Mouse (Mus musculus) retina, postnatal 1 day (tissue): ENCODE data around the gene Agpat1.
A peak's percentile ranks its signal among the peaks of the same experiment; 100 is the strongest.

Source experiments
- DNase-seq: peaks from one replicate; pipeline ENCODE4 v3.0.0-alpha.2; 2012

The Agpat1 gene

DNA sequence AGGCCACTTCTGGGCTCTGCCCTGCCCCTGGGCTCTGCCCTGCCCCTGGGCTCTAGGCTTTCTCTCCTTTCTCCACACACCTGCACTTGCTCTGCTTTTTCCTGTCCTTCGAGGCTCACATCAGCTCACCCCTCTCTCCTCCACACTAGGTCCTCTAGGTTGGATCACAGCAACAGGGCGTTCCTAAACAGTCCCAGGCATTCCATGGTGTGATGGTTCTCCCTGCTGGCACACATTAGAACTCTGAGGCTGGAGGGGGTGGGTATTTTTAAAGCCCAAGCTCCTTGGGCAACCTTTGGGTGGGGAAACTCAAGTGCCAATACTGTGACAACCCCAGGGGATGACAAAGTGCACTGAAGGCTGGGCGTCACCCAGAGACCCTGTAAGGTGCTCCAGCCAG lies 33.4 kb downstream of the Agpat1 start:
- no peak for DNase-seq

DNA sequence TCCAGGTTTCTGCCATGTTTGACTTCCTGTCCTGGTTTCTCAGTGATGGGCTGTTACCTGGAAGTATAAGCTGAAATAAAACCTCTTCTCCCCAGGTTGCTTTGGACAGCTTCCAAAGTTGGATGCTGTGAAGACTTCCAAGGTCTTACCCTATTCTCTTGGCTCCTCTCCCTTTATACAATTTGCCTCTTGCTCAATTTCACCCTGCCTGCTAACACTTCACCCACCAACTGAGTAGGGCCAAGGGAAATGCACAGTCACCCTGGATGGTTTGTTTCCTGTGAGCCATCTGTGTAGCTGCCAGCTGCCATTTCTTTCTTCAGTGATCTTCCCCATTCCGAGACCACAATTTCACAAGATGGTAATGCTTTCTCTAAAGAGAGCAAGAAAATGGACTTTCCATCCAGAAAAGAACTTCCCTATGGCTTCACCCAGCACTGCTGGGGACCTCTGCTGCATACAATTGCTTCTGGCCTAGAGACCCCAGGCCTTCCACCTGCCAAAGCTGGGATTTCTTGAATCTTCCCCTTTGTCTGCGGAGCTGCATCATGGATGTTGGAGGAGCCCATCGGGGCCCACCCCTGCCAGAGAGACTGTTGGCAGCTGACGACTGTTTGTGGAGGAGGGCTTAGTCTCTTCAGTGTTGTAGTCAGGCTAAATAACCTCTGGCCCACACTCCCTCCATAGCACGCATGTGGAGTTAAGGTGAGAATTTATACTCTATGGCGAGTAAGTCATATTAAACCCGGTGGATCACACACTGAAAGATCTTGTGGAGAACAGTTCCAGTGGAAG lies 35.6 kb downstream of the Agpat1 start:
- no peak for DNase-seq

DNA sequence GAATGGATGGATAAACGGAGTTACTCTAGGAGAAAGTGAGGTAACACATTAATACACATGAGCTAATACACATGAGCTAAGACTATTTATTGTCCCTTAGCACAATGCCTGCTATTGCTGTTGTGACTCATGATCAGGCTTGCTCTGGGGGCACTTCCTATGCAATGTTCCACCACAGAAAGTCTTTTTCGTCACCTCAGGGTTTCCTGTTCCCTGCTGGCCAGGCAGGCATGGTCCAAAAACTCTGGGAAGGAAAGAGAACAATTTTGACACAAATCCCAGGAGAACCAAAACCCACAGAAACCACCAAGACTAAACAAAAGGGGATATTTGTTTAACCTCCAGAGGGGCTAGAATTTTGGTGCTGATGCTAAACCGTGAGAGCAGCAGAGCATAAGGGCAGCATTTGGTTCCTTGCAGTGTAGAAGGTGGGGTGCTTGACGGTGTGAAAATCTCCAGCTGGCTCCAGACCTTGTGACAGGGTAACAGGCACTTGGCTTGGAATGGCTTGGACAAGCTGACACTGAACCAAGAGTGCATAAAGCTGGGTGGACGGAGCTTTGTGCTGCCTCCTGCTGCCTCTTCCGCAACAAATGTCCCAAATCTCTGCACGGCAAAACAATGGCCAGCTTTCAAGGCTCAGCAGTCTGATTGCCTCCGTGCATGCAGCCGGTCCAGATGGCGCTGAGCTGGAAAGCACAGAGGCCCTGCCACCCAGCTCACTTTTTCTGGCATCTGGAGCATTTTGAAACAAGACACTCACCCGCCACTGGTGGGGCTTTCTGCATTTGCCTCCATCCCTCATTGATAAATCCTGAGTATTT lies 36.9 kb downstream of the Agpat1 start:
- DNase-seq = peak; percentile 88

DNA sequence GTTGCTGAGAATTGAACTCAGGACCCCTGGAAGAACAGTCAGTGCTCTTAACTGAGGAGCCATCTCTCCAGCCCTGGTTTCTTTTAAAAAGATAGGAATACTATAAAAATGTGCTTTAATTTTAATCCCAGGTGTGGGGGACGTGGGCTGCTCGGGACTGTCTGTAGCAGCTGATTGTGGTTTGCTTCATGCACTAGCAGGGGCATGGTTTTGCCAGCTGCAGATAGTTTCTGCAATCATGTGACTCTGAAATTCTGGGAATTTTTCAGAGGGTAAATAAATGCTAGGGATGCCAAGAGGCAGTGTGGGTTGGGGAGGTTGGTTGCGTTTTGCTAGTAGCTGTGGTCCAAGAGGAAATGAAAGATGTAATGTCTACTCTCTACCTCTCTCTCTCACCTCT lies 37.9 kb downstream of the Agpat1 start:
- DNase-seq = no peak

DNA sequence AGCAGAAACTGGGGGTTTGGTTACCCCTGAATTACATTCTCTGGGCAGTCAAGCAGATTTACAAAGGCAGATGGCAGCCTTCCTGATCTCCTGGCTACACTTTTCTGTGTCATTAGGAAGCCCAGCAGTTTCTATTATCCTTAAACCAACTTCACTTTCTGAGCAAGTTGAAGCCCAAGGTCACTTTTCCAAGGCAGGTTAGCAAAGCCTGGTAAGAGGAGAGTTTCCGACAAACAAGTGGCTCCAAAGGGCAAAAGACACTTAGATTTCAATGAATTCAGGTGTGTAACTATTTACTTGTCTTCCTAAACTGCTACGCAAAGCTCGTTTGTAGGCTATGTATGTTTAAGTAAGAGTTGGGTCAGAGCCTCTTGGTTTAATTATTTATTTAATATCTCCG lies 39.3 kb downstream of the Agpat1 start:
- DNase-seq = no peak

DNA sequence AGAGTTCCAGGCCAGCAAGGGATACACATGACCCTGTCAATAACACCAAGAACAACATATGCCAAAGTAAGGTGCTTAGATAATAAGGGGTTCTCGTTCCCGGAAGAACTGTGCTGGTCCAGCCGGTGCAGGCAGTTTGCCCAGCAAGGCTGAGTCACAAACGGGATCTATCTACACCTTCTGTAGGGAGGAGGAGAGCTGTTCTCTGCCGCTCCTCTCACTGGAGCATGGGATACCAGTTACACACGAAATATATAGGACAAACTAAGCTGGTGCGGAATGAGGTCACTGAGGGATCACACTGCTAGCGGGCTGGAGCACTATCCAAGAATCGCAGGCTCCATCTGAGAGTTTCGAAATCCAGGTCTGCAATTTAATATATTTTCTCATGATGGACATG lies 39.9 kb downstream of the Agpat1 start:
- no peak for DNase-seq

DNA sequence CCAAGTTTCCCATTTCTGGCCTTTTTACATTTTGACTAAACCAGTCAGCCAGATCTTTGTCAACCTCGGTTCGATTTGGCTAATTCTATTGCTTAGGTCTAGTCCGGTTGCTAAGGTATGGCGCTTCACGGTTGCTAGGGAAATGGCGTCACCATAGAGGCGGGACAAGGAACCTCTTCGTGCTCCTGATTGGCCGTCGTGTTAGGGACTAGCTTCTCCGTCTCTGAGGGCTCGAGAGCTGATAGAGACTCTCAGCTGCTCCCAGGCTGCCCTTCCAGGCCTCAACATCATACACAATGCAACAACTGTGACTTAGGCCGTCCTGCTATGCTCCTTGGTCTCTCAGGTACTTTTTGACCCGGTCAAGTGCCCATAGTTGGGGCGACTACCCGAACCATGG lies 40.5 kb downstream of the Agpat1 start, which contains the start of gene Fkbpl:
Gene Fkbpl (plus strand): TSS at position 157 of the 400 bp plus-strand sequence.
- DNase-seq = peak; percentile 98

DNA sequence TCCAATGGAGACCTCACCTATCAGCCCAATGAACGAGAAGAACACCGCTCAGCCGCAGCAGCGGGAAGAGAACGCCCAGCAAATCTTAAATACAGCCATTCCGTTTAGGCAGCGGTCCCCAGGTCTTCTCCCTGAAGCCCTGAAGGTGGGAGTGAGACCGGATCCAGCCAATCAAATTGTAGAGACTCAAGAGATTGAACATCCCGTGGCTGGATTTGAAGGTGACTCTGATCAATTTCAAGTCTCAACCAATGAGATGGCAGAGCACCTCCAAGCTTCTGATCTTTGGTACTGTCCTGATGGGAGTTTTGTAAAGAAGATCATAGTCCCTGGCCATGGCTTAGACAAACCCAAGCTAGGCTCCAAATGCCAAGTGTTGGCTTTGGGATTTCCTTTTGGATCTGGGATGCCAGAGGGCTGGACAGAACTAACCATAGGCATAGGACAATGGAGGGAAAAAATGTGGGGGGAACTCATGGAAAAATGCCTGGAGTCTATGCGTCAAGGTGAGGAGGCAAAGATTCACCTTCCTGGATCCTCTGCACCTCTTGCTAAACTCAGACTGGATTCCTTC lies 41.3 kb downstream of the Agpat1 start:
- no peak for DNase-seq

DNA sequence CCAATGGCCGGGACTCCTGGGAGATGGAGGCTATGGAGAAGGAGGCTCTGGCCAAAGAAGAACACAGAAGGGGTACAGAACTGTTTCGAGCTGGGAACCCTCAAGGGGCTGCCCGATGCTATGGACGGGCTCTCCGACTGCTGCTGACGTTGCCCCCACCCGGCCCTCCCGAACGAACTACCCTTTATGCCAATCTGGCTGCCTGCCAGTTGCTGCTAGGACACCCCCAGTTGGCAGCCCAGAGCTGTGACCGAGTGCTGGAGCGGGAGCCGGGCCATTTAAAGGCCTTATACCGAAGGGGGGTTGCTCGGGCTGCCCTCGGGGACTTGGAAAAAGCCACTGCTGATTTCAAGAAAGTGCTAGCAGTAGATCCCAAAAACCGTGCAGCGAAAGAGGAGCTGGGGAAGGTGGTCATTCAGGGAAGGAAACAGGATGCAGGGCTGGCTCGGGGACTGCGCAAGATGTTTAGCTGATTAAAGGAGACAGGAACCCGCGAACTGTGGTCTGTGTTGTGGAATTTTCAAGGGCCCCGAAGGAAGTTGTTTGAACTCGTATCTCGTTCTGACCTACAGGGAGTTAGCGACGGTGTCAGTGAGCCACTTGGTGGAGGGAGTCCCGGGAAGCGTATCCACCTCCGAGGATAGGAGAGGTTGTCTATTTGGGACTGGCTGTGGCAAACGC lies 41.9 kb downstream of the Agpat1 start:
- no peak for DNase-seq

DNA sequence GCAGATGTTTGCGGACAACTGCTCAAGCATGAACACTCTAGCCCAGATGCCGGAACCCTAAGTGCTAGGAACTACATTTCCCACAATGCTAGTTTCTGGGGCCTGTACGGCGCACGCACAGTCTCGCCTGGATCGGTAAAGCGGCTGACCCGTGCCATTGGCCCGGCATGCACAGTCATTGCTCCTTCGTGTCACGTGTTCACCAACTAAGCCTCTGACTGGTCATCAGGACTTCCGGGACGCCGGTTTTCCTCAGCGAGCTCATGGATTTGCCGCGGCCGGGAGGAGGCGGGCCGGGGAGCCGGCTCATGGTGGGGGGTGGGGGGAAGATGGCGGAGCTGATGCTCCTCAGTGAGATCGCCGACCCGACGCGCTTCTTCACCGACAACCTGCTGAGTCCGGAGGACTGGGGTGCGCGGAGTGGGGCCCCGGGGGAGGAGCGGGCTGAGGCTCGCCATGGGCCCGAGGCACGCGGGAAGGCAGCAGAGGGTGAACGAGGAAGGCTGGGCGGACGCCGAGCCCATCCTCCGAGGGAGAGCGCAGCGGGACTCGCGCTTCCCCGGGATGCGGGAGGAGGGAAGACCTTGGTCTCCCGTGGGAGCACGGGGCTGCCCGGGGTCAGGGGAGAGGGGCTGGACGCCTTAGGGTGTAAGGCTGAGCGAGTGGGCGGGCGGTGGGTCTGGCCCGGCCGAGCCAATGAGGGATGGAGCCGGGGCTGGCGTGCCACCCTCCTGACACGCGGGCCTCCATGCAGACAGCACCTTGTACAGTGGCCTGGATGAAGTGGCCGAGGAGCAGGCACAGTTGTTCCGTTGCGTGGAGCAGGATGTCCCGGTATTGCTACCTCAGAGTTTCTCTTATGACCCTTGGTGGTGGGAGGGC lies 43.1 kb downstream of the Agpat1 start, which contains the start of gene Atf6b:
Gene Atf6b (plus strand): TSS at position 241 of the 882 bp plus-strand sequence.
- peak; percentile 99 for DNase-seq

DNA sequence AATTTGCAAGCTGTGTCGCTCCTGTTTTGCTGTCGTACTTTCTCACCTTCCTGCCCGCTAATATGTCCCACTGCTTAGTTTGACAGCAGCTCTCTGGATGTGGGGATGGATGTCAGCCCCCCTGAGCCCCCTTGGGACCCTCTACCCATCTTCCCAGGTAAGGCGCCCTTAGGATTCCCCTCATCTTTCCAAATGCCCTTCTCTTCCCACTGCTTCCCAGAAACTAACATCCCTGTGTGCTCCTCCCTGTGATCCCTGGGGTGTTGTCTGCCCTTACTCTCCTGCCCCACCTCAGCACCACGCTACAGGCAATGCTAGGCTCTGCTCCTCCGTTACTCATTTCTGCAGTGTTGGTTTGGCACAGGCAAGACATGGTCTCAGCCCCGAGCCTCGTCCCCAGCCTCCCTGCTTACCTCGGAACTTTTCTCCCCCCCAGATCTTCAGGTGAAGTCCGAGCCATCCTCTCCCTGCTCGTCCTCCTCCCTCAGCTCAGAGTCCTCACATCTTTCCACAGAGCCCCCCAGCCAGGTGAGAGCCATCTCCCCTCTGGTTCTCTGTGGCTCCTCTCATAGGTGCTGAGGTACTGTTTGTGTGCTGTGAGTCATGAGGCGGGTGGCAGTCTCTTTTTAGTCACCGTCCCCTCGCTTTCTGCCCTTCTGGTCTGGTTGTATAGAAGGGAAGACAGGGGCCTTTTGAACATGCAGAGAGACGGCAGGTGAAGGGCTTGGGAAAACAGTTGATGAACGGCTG lies 44.3 kb downstream of the Agpat1 start:
- DNase-seq = no peak

DNA sequence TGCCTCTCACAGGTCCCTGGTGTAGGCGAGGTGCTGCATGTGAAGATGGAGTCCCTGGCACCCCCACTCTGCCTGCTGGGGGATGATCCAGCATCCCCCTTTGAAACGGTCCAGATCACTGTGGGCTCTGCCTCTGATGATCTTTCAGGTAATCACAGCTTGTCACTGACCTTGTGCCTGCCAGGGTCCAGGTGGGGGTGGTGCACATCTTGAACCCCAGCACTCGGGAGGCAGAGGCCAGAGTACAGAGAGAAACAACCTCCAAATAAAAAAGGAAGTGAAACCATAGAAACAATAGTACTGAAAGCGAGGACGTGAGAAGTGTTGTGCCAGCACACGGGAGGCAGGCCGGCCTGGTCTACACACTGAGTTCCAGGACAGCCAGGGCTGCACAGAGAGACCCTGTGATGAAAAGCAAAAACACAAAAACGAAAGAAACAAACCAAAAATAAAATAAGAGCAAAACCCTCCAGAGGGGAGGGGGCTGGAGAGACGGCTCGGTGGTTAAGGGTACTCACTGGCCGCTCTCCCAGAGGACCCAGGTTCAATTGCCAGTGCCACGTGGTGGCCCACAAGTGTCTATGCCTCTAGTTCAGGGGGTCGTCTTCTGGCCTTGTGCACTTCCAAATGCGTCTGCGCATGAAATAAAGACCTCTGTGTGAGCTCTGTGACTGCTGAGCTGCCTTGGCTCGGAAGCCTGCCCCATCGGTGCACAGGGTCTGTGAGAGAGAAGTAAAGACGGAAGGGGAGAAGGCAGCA lies 45.2 kb downstream of the Agpat1 start:
- no peak for DNase-seq

DNA sequence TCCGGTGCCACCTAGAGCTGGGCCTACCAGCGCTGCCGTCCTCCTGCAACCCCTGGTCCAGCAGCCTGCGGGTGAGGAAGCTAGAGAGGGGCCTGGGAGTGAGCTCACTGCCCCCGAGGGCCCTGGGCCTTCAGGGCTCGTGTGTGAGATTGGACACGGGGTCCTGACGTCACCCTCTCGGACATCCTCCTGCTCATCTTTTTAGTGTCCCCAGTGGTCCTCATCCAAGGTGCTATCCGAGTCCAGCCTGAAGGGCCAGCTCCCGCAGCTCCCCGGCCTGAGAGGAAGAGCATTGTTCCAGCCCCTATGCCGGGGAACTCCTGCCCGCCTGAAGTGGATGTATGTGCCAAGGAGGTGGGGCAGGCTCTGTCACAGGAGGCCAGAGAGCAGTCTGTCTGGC lies 46.7 kb downstream of the Agpat1 start:
- no peak for DNase-seq

DNA sequence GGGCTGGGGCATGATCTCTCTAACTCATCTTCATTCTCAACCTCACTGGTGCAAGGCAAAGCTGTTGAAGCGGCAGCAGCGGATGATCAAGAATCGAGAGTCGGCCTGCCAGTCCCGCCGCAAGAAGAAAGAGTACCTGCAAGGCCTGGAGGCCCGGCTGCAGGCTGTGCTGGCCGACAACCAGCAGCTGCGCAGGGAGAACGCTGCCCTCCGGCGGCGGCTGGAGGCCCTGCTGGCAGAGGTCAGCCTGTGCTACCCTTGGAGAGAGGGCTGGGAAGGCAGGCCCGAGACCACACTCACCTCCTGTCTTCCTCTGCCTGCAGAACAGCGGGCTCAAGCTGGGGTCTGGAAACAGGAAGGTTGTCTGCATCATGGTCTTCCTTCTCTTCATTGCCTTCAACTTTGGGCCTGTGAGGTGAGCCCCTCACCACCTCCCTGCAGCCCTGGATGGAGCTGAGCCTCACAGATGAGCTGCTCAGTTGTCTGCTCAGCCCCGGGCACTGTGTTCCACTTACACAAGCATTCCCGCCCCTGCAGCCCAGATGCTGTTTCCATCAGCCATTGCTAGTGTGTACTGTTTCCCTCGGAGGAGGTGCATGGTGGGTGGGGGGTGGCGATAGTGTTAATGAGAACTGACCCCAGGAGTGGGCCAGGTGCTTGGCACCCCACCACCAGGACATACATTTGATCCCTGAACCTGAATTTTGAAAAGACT lies 47.6 kb downstream of the Agpat1 start:
- DNase-seq = peak; percentile 49

DNA sequence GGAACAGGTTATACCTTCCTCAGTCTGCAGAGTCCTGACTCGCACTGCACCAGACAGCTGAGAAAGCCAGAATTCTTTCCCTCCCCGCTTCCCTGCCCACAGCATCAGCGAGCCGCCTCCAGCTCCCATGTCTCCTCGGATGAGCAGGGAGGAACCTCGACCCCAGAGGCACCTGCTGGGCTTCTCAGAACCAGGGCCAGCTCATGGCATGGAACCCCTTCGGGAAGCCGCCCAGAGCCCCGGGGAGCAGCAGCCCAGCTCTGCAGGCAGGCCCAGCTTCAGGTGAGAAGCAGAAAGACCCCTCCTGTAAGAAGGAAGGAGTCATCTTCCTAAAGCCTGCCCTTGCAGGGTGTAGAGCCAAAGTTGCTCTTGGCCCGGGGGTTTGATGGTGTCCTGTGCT lies 48.5 kb downstream of the Agpat1 start:
- DNase-seq = no peak

DNA sequence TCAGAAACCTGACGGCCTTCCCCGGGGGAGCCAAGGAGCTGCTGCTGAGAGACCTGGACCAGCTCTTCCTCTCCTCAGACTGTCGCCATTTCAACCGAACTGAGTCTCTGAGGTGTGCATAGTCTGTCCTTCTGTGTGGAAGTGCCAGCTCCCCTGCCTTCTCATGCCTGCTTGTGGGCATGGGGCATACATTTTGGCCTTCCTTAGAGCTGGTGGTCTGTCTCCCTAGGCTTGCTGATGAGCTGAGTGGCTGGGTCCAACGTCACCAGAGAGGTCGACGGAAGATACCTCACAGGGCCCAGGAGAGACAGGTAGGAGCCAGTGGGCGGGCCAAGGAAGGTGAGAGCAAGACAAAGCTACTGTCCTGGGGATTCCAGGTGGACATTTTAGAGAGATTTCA lies 48.9 kb downstream of the Agpat1 start:
- DNase-seq = no peak

DNA sequence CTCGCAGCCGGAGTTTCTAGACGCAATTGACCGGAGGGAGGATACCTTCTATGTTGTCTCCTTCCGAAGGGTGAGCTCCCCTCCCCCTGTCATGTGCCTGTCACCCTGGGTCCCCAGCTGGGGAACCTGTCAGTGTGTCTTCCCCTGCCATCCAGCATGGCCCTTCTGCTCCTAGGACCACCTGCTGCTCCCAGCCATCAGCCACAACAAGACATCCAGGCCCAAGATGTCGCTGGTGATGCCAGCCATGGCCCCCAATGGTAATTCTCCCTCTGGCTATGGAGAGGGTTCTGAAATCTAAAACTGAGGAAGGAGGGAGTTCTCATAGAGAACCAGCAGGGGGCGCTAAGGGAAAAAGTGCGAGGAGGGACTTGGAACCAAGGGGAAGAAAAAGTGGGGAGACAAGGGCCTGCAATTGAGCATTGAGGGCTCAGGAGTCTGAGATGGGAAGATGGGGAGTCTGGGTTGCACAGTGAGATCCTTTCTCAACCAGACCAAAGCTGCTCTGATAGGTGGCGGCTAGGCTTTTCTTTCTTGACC lies 49.8 kb downstream of the Agpat1 start:
- DNase-seq = peak; percentile 76

DNA sequence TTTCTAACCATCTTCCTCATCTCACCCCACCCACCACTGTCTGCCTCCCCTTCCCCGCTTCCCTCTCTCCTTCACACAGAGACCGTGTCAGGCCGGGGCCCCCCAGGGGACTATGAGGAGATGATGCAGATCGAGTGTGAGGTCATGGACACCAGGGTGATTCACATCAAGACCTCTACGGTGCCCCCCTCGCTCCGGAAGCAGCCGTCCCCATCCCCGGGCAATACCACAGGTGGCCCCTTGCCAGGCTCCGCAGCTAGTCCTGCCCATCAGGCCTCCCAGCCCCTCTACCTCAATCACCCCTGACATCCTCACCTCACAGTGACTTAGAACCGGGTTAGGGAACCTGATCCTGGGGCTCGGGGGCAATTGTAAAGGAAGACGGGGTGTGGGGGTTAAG lies 50.3 kb downstream of the Agpat1 start:
- DNase-seq = no peak

DNA sequence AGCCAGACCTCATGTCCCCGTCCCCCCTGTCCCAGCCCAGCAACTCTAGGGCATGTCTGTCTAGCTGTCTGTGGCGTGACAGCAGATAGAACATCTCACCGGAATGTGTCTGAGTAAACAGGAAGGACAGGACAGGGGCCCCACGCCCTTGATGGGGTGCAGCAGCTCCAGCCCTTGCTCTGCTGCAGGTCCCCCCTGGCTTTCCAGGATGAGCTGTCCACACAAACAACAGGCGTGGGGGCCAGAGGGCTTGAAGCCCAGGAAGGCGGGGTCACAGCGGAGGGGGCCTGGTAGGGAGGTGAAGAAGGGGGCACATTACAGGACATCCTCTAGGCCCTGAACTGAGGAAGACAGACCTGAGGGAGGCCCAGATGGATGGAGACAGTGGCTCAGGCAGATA lies 51.1 kb downstream of the Agpat1 start:
- DNase-seq = no peak

DNA sequence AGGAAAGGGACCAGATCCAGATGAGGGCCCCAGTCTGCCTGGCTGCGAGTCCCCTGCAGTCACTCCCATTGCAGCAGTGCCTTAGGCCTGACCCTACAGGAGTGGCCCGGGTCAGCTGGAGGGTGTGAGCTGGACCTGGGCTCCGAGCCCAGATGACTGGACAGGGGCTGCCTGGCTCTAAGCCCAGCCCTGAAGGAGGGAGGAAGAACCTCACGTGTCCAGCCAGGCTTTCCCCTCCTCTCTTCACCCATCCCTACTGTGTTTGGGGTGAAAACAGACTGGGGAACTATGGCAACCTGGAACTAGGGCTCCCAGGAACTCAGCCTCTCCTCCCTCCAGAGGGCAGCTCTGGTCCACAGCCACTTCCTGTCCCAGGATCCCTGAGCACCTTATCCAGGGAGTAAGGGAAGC lies 51.5 kb downstream of the Agpat1 start:
- DNase-seq = peak; percentile 28
